Comparison of ENCODE assay signal across 20 mouse cellular contexts in genomic region chr10:69962976-69963375, GRCm38 (mm10).
DNase-seq lines count a peak whose midpoint lies in the region; ATAC-seq and TF ChIP-seq lines count a peak whose summit lies in the region.
"Had no signal": no experiment of that assay in that cellular context is flagged by ENCODE, and none has a peak within 500 bp of the region (broad histone marks: within the 10 kb centered on the region; RNA-seq: fewer than 3 reads in every experiment).

No protein-coding gene starts in this region.

- no peaks in the 10 kb centered on the region for H3K27me3 ChIP-seq in stomach, postnatal 0 days (ENCODE audit: control insufficient read depth, insufficient read depth, low read length)
- H3K27me3 ChIP-seq in midbrain, embryonic 10.5 days (ENCODE audit: low read depth, poor library complexity, severe bottlenecking) = no peaks in the 10 kb centered on the region
- H3K27me3 ChIP-seq: forebrain, embryonic 13.5 days; heart, embryonic 12.5 days; hindbrain, embryonic 12.5 days had no signal

- TF ChIP-seq EP300 in stomach, postnatal 0 days (optimal IDR thresholded peaks at IDR 0.05) = no peak

- H3K9ac ChIP-seq in stomach, postnatal 0 days (ENCODE audit: low read length) = no peak overlapping the region
- H3K9ac ChIP-seq: forebrain, embryonic 13.5 days; forebrain, postnatal 0 days; heart, embryonic 12.5 days; hindbrain, embryonic 12.5 days had no signal

- H3K9me3 ChIP-seq in stomach, postnatal 0 days (ENCODE audit: control insufficient read depth, low read length) = no peaks in the 10 kb centered on the region
- H3K9me3 ChIP-seq in midbrain, embryonic 10.5 days (replicated peaks) = no peaks in the 10 kb centered on the region
- H3K9me3 ChIP-seq: embryonic facial prominence, embryonic 10.5 days; forebrain, embryonic 13.5 days; heart, embryonic 12.5 days; hindbrain, embryonic 12.5 days had no signal

- peak overlapping the region; percentile 83; the same call in 1 of the 2 replicates for H3K27ac ChIP-seq in gastrocnemius, adult 2 months
- H3K27ac ChIP-seq in stomach, postnatal 0 days (replicated peaks) = peak overlapping the region; percentile 40
- H3K27ac ChIP-seq in midbrain, embryonic 10.5 days (replicated peaks) = no peak overlapping the region
- H3K27ac ChIP-seq: embryonic facial prominence, embryonic 10.5 days; forebrain, embryonic 13.5 days; hindbrain, embryonic 12.5 days had no signal

- no peak for ATAC-seq in stomach, postnatal 0 days (ENCODE audit: low FRiP score, low TSS enrichment)
- ATAC-seq: activated CD4-positive, CD25-positive, alpha-beta regulatory T cell, adult 4 months; forebrain, embryonic 13.5 days; forebrain, postnatal 0 days; hindbrain, embryonic 16.5 days had no signal

- TF ChIP-seq CTCF in gastrocnemius, adult 2 months (IDR thresholded peaks at IDR 0.05) = no peak
- no peak for TF ChIP-seq CTCF in stomach, postnatal 0 days (IDR thresholded peaks at IDR 0.05; ENCODE audit: low read depth)

- no peak for DNase-seq in gastrocnemius, adult 2 months
- DNase-seq in gastrocnemius, postnatal 14 days = no peak
- peak; percentile 35 to 59 for DNase-seq in left cerebral cortex, adult 18-20 months (ENCODE audit: low spot score in 2 of 2)
- no peak for DNase-seq in left cerebral cortex, adult 8-10 months (ENCODE audit: low spot score in 2 of 2)
- DNase-seq in right cerebral cortex, adult 18-20 months = peak; percentile 61
- no peak for DNase-seq in right cerebral cortex, postnatal 4 days
- peak; percentile 32 for DNase-seq in stomach, postnatal 0 days (ENCODE audit: low spot score)
- no peak for DNase-seq in midbrain, embryonic 10.5 days (ENCODE audit: low spot score)
- DNase-seq: adrenal gland, postnatal 25 days; cerebellum, adult 2 months; cerebellum, postnatal 10 days; forebrain, postnatal 0 days; gastrocnemius, postnatal 25 days; heart, postnatal 36 days had no signal

- H3K4me3 ChIP-seq in gastrocnemius, adult 2 months = no peak overlapping the region
- no peak overlapping the region for H3K4me3 ChIP-seq in stomach, postnatal 0 days (ENCODE audit: low read depth, low read length)
- H3K4me3 ChIP-seq in midbrain, embryonic 10.5 days = no peak overlapping the region
- H3K4me3 ChIP-seq: embryonic facial prominence, embryonic 10.5 days; forebrain, embryonic 13.5 days; heart, embryonic 12.5 days; hindbrain, embryonic 12.5 days had no signal

- 64% methylated on average over 7 of the region's 7 CpGs for WGBS in stomach, postnatal 0 days
- 88% methylated on average over 7 of the region's 7 CpGs for WGBS in midbrain, embryonic 10.5 days

- H3K4me2 ChIP-seq in stomach, postnatal 0 days (replicated peaks; ENCODE audit: low read depth) = no peak overlapping the region
- H3K4me2 ChIP-seq: forebrain, embryonic 13.5 days; heart, embryonic 12.5 days; hindbrain, embryonic 12.5 days had no signal

- H3K4me1 ChIP-seq in stomach, postnatal 0 days (replicated peaks; ENCODE audit: control insufficient read depth, insufficient read depth) = no peaks in the 10 kb centered on the region
- H3K4me1 ChIP-seq in midbrain, embryonic 10.5 days = no peaks in the 10 kb centered on the region
- H3K4me1 ChIP-seq: embryonic facial prominence, embryonic 10.5 days; forebrain, embryonic 13.5 days; heart, embryonic 12.5 days; hindbrain, embryonic 12.5 days had no signal

- intact Hi-C loops in gastrocnemius, adult 2 months (cut with DNase I) = loop anchor here (1.0 to 10.0 kb wide), 3 partner anchors 48 to 298 kb away; no protein-coding TSS in a partner anchor
- intact Hi-C loops in gastrocnemius, postnatal 14 days (cut with DNase I; ENCODE audit: low total_unique reads) = no loop called here

- H3K36me3 ChIP-seq in stomach, postnatal 0 days (ENCODE audit: control insufficient read depth, insufficient read depth, low read length) = no peaks in the 10 kb centered on the region
- peaks cover 22% of the 10 kb centered on the region for H3K36me3 ChIP-seq in midbrain, embryonic 10.5 days

Comparison
In these comparisons a context has a peak if more than half of its experiments do, and no peak if none do; other contexts are left out.
1. DNase-seq: peak in left cerebral cortex, adult 18-20 months (2 of 2), right cerebral cortex, adult 18-20 months (single experiment) and stomach, postnatal 0 days (single experiment); none in gastrocnemius, adult 2 months (single experiment), gastrocnemius, postnatal 14 days (single experiment), left cerebral cortex, adult 8-10 months (0 of 2), right cerebral cortex, postnatal 4 days (single experiment) and midbrain, embryonic 10.5 days (single experiment).